19 mouse cellular contexts compared by ENCODE assay signal in the genomic region with DNA sequence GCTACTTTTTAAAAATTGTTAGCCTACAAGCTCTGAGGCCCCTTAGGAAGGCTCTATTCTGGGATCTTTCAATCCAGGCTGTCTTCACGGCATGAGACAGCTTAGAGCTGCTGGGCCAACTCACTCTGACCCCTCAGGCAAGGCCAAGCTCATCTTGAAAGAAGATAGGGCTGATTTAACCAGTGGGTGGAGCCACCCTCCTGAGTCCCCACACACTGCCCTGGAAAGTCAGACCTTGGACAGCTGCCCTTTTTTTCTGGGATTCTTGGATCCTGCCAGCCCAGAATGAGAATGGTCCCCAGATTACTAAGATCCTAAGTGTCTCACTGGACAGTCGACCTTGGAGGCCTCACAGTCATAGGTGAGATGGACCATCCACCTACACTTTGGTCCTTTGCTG. TPM values are rescaled to one million over a fixed set of nuclear protein-coding genes. Genes with fewer than 3 reads are reported as not detected.
DNase-seq lines count a peak whose midpoint lies in the region; ATAC-seq lines count a peak whose summit lies in the region.
"Had no signal": no experiment of that assay in that cellular context is flagged by ENCODE, and none has a peak within 500 bp of the region (broad histone marks: within the 10 kb centered on the region; RNA-seq: fewer than 3 reads in every experiment).

No protein-coding gene starts in this region.

- peak; percentile 69 for DNase-seq in adrenal gland, adult 2 months
- DNase-seq in adrenal gland, postnatal 4 days (ENCODE audit: low spot score in 2 of 2): no peak
- DNase-seq in ovary, adult 18-20 months (ENCODE audit: low spot score): peak; percentile 34
- no peak for DNase-seq in ovary, postnatal 10 days (ENCODE audit: low spot score)
- peak; percentile 56 to 65 for DNase-seq in cerebellum, postnatal 25 days
- no peak for DNase-seq in left cerebral cortex, adult 9 months (ENCODE audit: low spot score in 2 of 2)
- no peak for DNase-seq in spleen, postnatal 4 days (ENCODE audit: low spot score in 2 of 2)
- DNase-seq: heart, adult 18-20 months; layer of hippocampus, postnatal 36 days; liver, postnatal 0 days; midbrain, embryonic 14.5 days; thymus, postnatal 25 days had no signal

- H3K4me2 ChIP-seq in forebrain, embryonic 12.5 days: no peak overlapping the region
- H3K4me2 ChIP-seq: hindbrain, embryonic 13.5 days; limb, embryonic 13.5 days; stomach, embryonic 15.5 days had no signal

- H3K4me3 ChIP-seq in forebrain, embryonic 12.5 days (replicated peaks): no peak overlapping the region
- H3K4me3 ChIP-seq: hindbrain, embryonic 13.5 days; limb, embryonic 13.5 days; stomach, embryonic 15.5 days had no signal

- peaks cover 46% of the 10 kb centered on the region for H3K27me3 ChIP-seq in forebrain, embryonic 12.5 days

- no peak for ATAC-seq in forebrain, embryonic 12.5 days (ENCODE audit: low FRiP score)
- ATAC-seq: forebrain, embryonic 14.5 days; intestine, embryonic 16.5 days; liver, postnatal 0 days had no signal

- H3K9ac ChIP-seq in forebrain, embryonic 12.5 days: no peak overlapping the region
- H3K9ac ChIP-seq: hindbrain, embryonic 13.5 days; limb, embryonic 13.5 days; liver, postnatal 0 days; stomach, embryonic 15.5 days had no signal

- no peaks in the 10 kb centered on the region for H3K9me3 ChIP-seq in forebrain, embryonic 12.5 days
- H3K9me3 ChIP-seq: hindbrain, embryonic 13.5 days; limb, embryonic 13.5 days; stomach, embryonic 15.5 days had no signal

- no peak overlapping the region for H3K27ac ChIP-seq in forebrain, embryonic 12.5 days
- H3K27ac ChIP-seq: hindbrain, embryonic 13.5 days; limb, embryonic 13.5 days; macrophage; stomach, embryonic 15.5 days had no signal

- WGBS in forebrain, embryonic 12.5 days: 16% methylated on average over 2 of the region's 2 CpGs

- H3K4me1 ChIP-seq in forebrain, embryonic 12.5 days: peaks cover 7% of the 10 kb centered on the region
- H3K4me1 ChIP-seq: stomach, embryonic 15.5 days had no signal

- H3K36me3 ChIP-seq in forebrain, embryonic 12.5 days (replicated peaks): no peaks in the 10 kb centered on the region
- H3K36me3 ChIP-seq: hindbrain, embryonic 13.5 days; limb, embryonic 13.5 days; stomach, embryonic 15.5 days had no signal

RNA-seq across cellular contexts. Expression of a gene that starts 47.6 kb away (rescaled TPM):
- total RNA-seq in adrenal gland, adult 2 months (2021): 1 to 10 TPM; 5.6 to 7.8 TPM
- polyA plus RNA-seq in adrenal gland, adult 2 months (2012; rRNA removed): 28.8 and 41.6 TPM in 2 replicates
- total RNA-seq in adrenal gland, postnatal 4 days (2021): 10 to 100 TPM; 14.8 to 15.6 TPM
- 8.2 and 11.5 TPM in 2 replicates for polyA plus RNA-seq in forebrain, embryonic 12.5 days (2016; fragmentation: Nextera tagmentation; extraction: Ambion mirVana)

Comparison
In these comparisons a context has a peak if more than half of its experiments do, and no peak if none do; other contexts are left out.
1. DNase-seq: peak in adrenal gland, adult 2 months (single experiment), ovary, adult 18-20 months (single experiment) and cerebellum, postnatal 25 days (2 of 2); none in adrenal gland, postnatal 4 days (0 of 2), ovary, postnatal 10 days (single experiment), left cerebral cortex, adult 9 months (0 of 2) and spleen, postnatal 4 days (0 of 2).